Comparison of ENCODE assay signal across 20 mouse cellular contexts in the genomic region with DNA sequence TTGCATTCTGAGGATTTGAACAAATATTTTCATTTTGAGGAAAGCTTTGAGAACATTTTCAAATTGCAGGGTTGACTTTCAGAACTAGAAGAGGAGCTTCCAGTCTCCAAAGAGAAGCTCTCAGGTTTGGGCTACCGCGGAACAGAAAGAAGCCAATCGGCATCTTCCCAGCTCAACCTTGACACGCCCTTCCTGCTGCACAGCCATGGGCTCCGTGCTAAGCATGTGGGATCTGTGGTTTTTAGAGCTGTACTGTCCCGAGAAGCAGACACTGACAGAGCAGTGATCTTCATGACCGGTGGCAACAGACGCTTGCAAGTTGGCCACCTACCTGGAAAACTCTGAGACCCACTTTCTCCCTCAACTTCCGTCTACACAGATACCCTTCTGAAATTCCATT.
DNase-seq lines count a peak whose midpoint lies in the region; ATAC-seq and TF ChIP-seq lines count a peak whose summit lies in the region.
"Had no signal": no experiment of that assay in that cellular context is flagged by ENCODE, and none has a peak within 500 bp of the region (broad histone marks: within the 10 kb centered on the region; RNA-seq: fewer than 3 reads in every experiment).

No protein-coding gene starts in this region.

- intact Hi-C loops in gastrocnemius, adult 2 months (cut with DNase I), result no loop called here
- intact Hi-C loops in gastrocnemius, postnatal 36 days (cut with DNase I), result no loop called here
- intact Hi-C loops in left cerebral cortex, postnatal 4 days (cut with DNase I), result no loop called here

- no peak for DNase-seq in gastrocnemius, adult 2 months
- no peak for DNase-seq in gastrocnemius, postnatal 36 days
- DNase-seq in ZHBTc4 (ENCODE audit: low read depth, low spot score), result peak; percentile 42
- no peak for DNase-seq in left cerebral cortex, postnatal 4 days
- DNase-seq: adrenal gland, postnatal 25 days; cerebellum, adult 18-20 months; cerebellum, adult 9-11 months; cerebellum, postnatal 36 days; gastrocnemius, postnatal 14 days; heart, adult 18-20 months; heart, postnatal 10 days had no signal

- no peak for TF ChIP-seq CTCF in gastrocnemius, adult 2 months (IDR thresholded peaks at IDR 0.05)

- H3K9me3 ChIP-seq in megakaryocyte, embryonic 14.5 days, result no peaks in the 10 kb centered on the region
- H3K9me3 ChIP-seq: embryonic facial prominence, embryonic 12.5 days; forebrain, embryonic 12.5 days; heart, embryonic 10.5 days; hindbrain, embryonic 13.5 days; intestine, embryonic 15.5 days had no signal

- H3K27me3 ChIP-seq in megakaryocyte, embryonic 14.5 days (replicated peaks), result peaks cover 5% of the 10 kb centered on the region
- H3K27me3 ChIP-seq: embryonic facial prominence, embryonic 12.5 days; forebrain, embryonic 12.5 days; hindbrain, embryonic 13.5 days; intestine, embryonic 15.5 days had no signal

- no peak overlapping the region for H3K27ac ChIP-seq in gastrocnemius, adult 2 months
- H3K27ac ChIP-seq: embryonic facial prominence, embryonic 12.5 days; forebrain, embryonic 12.5 days; heart, embryonic 10.5 days; hindbrain, embryonic 13.5 days; hindbrain, postnatal 0 days; intestine, embryonic 15.5 days had no signal

- ATAC-seq in inflammation-experienced regulatory T-cells, adult 6 months, result no peak
- ATAC-seq: forebrain, embryonic 16.5 days; hindbrain, postnatal 0 days; intestine, embryonic 15.5 days had no signal

- H3K4me1 ChIP-seq in megakaryocyte, embryonic 14.5 days, result peaks cover 11% of the 10 kb centered on the region
- H3K4me1 ChIP-seq: embryonic facial prominence, embryonic 12.5 days; heart, embryonic 10.5 days; intestine, embryonic 15.5 days had no signal

- H3K36me3 ChIP-seq in megakaryocyte, embryonic 14.5 days (replicated peaks; ENCODE audit: low read length), result no peaks in the 10 kb centered on the region
- H3K36me3 ChIP-seq: embryonic facial prominence, embryonic 12.5 days; forebrain, embryonic 12.5 days; heart, embryonic 10.5 days; hindbrain, embryonic 13.5 days; intestine, embryonic 15.5 days had no signal

- H3K4me3 ChIP-seq in gastrocnemius, adult 2 months, result peak overlapping the region; percentile 35
- peak overlapping the region; percentile 59 for H3K4me3 ChIP-seq in megakaryocyte, embryonic 14.5 days (replicated peaks)
- H3K4me3 ChIP-seq: embryonic facial prominence, embryonic 12.5 days; forebrain, embryonic 12.5 days; heart, embryonic 10.5 days; hindbrain, embryonic 13.5 days; intestine, embryonic 15.5 days had no signal
